Mouse (Mus musculus) hindbrain, postnatal 0 days (tissue): ENCODE data around the gene Tbc1d30. TPM values are rescaled to one million over a fixed set of nuclear protein-coding genes. Genes with fewer than 3 reads are reported as not detected.
A peak's percentile ranks its signal among the peaks of the same experiment; 100 is the strongest.

Experiments used
- ATAC-seq: fragments of 200-750 bp; cut with Nextera tagmentation; 2 replicates; pipeline ENCODE4 v1.8.0; 2017; ENCODE audit warnings: mild to moderate bottlenecking, moderate TSS enrichment, moderate library complexity
- DNase-seq: peaks from one replicate; pipeline ENCODE4 v3.0.0-alpha.2; 2015; ENCODE audit warnings: low spot score
- H3K27ac ChIP-seq: fragments of 300-500 bp; sonication (generic); 2 replicates; pipeline ENCODE4 v1.5.1; 2014; ENCODE audit warnings: mild to moderate bottlenecking
- H3K27me3 ChIP-seq: fragments of 300-500 bp; sonication (generic); 2 replicates; pipeline ENCODE4 v1.6.1; 2014; ENCODE audit warnings: low read length, mixed read lengths; ENCODE audit not compliant: insufficient read depth
- H3K36me3 ChIP-seq: fragments of 300-500 bp; sonication (generic); 2 replicates; pipeline ENCODE4 v1.6.1; 2014; ENCODE audit warnings: low read length, mixed read lengths; ENCODE audit not compliant: insufficient read depth
- H3K4me1 ChIP-seq: fragments of 300-500 bp; sonication (generic); 2 replicates; pipeline ENCODE4 v1.6.1; 2014; ENCODE audit warnings: antibody characterized with exemption, low read length, mixed read lengths; ENCODE audit not compliant: insufficient read depth
- H3K4me2 ChIP-seq: fragments of 300-500 bp; sonication (generic); 2 replicates; pipeline ENCODE4 v1.6.1; 2014; ENCODE audit warnings: low read depth, mild to moderate bottlenecking, low read length, moderate library complexity, mixed read lengths
- H3K4me3 ChIP-seq: fragments of 300-500 bp; sonication (generic); 2 replicates; pipeline ENCODE4 v1.5.1; 2014; ENCODE audit warnings: low read length
- H3K9ac ChIP-seq: fragments of 300-500 bp; sonication (generic); replicated peaks from 2 replicates; pipeline ENCODE4 v1.6.1; 2014; ENCODE audit warnings: mild to moderate bottlenecking, low read length, moderate library complexity, mixed read lengths
- H3K9me3 ChIP-seq: fragments of 300-500 bp; sonication (generic); 2 replicates; pipeline ENCODE4 v1.6.1; 2016; ENCODE audit warnings: low read length, mixed read lengths
- CTCF ChIP-seq: IDR thresholded peaks from 2 replicates; pipeline ENCODE4 v1.5.1; 2016; ENCODE audit warnings: antibody characterized with exemption, control low read depth, low read depth
- WGBS: fragments of 180-500 bp; shearing (Covaris S2); extraction: QIAGEN DNeasy Blood & Tissue Kit; methylation state at CpG from one replicate; pipeline ENCODE4 v1.1.7; 2014; 5-methylcytosine and 5-hydroxymethylcytosine counted together
- polyA plus RNA-seq: library from polyadenylated mRNA; unstranded; fragments of >200 nt; fragmentation: Nextera tagmentation; extraction: Ambion mirVana; gene quantifications from 2 replicates; pipeline ENCODE4 v1.2.1, GENCODE M21; 2015
- total RNA-seq: library from RNA; depleted of rRNA; stranded (reverse); fragments of >200 nt; gene quantifications from 2 replicates; pipeline ENCODE4 v1.2.3, GENCODE M21; 2014

Tbc1d30 gene
- total and polyA plus RNA-seq, 2 experiments from 2014 or later = 10.4 to 47.5 TPM

DNA sequence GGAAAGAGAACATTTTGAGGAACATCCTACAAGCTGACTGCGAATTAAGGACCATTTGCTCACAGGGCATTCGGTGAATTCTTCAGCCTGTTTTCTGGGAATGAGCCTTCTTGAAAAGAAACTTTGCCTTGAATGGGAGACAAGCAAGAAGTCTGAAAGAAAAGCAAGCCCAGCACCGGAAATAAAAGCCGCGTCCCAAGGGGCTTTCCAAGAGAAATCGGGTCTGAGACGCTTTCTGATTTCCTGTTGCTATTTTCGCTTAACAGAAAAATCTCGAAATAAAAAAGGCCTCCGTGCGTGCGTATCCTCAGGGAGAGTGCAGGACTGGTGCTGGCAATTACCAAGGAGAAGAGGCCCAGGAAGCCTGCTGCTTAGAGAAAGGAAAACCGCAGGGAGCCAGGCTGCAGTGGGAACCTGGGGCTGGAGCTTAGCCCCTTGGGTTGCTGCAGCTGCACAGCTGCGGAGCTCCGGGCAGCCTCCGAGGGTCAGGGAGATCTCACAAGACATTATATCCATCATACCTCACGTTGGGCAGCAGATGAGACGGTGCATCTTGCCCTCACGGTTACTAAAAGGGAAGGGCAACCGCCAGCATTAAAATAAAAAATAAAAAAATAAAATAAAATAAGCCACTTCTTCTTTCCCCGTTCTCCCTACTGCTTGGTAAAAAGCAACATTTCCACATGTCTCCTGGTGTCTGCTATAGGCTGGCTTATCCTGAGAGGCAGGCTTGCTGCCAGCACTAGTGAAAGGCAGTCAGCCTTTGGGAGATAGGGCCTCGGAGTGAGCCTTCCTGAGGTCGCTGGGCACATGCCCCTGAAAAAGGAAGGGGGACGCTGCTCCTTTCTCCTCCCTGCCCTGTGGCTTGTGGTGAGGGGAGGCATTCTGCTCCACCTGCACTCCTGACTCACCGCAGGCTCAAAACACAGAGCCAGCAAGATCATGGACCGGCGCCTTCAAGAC, 35.5 kb downstream of the Tbc1d30 start:
- H3K27ac ChIP-seq = 0 out of 2 replicates have a peak overlapping the region, but pooled peaks have one; percentile 16
- H3K9ac ChIP-seq = no peak overlapping the region
- WGBS = 25% methylated on average over 27 of the region's 27 CpGs

DNA sequence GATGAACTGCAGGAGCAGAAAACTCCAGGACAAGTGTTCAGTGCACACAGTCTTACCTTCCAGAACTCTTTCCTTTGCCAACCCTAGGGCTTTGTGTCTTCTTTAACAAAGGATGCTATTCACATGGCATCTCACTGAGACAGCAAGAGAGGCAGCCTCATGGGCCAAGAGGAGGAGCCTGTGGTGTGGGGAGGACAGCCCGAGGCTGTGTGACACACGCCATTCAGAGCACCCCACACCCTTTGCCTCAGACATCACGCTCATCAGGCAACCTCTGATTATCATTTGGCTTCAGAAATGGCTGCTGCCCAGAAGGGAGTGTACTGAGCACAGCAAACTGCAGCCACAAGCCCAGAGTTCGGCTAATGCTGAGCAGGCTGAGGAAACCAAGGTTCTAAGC, 36.9 kb downstream of the Tbc1d30 start:
- Histone ChIP-seq H3K9ac (no peak overlapping the region), H3K27me3 (no peaks in the 10 kb centered on the region), H3K36me3 (no peaks in the 10 kb centered on the region), H3K9me3 (no peaks in the 10 kb centered on the region), H3K4me1 (0 out of 2 replicates have a peak, but pooled peaks cover 11% of the 10 kb centered on the region), H3K4me3 (no peak overlapping the region), H3K27ac (no peak overlapping the region), H3K4me2 (no peak overlapping the region)
- ATAC-seq (no peak), DNase-seq (no peak)
- no peak for TF ChIP-seq CTCF
- WGBS = 25% methylated on average over 4 of the region's 4 CpGs

More for the DNA sequence above, 35.5 kb downstream of the Tbc1d30 start:
- no peaks in the 10 kb centered on the region for H3K9me3 ChIP-seq
- 0 out of 2 replicates have a peak, but pooled peaks cover 11% of the 10 kb centered on the region for H3K4me1 ChIP-seq
- no peak for DNase-seq
- no peak overlapping the region for H3K4me3 ChIP-seq
- H3K27me3 ChIP-seq = no peaks in the 10 kb centered on the region
- no peak for ATAC-seq
- no peak for TF ChIP-seq CTCF
- H3K4me2 ChIP-seq = peak overlapping the region; percentile 29; the same call in 1 of the 2 replicates
- no peaks in the 10 kb centered on the region for H3K36me3 ChIP-seq

DNA sequence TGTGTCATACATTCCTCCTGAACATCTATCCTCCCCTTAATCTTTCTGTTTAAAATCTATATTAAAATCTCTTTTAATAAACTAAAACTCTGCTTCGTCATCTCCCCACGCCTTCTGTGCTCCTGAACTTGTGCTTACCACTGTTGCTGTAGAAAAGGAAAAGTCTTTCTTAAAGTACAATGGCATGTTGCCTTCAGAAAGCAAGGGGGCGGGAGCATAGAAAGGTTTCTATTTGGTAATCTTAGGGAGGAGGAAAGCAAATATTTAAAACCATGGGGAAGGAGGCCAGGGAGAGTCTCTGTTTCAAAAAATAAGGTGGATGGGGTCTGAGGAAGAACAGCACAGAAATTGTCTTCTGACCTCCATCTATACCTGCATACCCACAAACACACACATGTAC, 38.0 kb downstream of the Tbc1d30 start:
- no peaks in the 10 kb centered on the region for H3K27me3 ChIP-seq
- H3K4me3 ChIP-seq = no peak overlapping the region
- ATAC-seq (no peak), DNase-seq (no peak)
- TF ChIP-seq CTCF = no peak
- 0 out of 2 replicates have a peak, but pooled peaks cover 11% of the 10 kb centered on the region for H3K4me1 ChIP-seq
- H3K9ac ChIP-seq = no peak overlapping the region
- H3K36me3 ChIP-seq = no peaks in the 10 kb centered on the region
- H3K9me3 ChIP-seq = no peaks in the 10 kb centered on the region
- no peak overlapping the region for H3K27ac ChIP-seq
- H3K4me2 ChIP-seq = no peak overlapping the region
- WGBS = 96% methylated on average over 3 of the region's 3 CpGs

DNA sequence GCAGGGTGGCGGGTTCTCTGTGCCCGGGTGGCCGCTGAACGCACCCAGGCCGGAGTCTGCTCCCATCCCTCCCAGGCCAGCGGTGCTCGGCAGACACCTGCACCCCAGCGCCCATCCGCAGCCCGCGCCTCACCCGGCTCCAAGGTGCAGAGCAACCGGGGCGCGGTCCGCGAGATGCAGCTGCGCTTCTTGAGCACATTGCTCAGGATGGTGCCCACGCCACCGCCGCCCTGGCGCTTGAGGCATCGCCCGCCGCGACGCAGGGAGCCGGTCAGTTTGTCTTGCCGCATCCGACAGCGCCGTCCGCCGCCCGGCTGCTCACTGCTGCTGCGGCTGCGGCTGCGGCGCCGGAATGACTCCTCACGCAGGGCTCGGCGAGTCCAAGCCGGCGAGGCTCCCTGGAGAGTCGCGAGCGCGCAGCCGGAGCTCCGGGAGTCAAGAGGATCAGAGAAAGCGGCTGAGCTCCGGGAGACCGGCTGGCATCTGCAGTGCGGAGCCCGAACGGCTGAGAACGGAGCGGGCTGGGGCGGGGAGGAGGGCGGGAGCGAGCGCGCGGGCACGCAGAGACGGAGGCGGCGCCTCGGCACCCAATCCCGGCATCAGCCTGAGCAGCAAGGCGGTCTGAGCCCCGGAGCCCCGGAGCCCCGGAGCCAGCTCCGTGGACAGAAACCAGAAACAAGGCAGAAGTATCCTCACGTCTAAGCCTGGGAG, 40.4 kb downstream of the Tbc1d30 start:
- Histone ChIP-seq H3K4me1 (0 out of 2 replicates have a peak, but pooled peaks cover 8% of the 10 kb centered on the region), H3K27me3 (no peaks in the 10 kb centered on the region)

DNA sequence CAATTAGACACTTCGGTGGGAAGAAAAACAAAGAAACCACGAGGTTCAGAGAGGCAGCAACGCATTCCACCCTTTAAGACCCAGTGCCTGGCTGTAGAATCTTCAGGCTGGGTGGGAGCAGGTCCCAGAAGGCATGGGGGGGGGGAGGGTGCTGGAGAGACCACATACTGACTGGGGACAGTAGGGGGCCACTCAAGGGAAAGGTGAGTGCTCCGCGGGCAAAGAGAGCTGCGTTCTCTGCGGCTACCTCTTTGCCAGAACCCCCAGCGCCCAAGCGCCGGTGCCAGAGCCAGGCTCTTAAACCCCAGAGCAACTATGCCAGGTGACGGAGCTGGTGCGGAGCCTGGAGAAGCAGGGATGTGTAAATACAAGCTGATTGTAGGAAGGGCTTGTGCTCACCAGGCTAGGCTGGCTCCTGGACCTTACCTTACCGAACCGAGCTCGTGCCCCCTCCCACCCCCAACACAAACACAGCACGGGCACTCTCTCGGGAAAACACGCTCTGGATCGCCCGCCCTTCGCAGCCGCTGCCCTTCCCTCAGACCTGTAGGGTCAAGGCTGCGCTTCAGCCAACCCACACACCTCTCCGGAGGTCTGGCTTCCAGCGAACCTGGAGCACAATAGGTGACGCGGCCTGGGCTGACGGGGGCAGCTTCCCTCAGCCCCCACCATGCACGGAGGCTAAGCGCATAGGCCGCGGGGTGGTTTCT, 41.1 kb downstream of the Tbc1d30 start:
- H3K4me2 ChIP-seq = peak overlapping the region; percentile 77
- DNase-seq (peak; percentile 41), ATAC-seq (peak; percentile 38)
- H3K4me1 ChIP-seq = 0 out of 2 replicates have a peak, but pooled peaks cover 5% of the 10 kb centered on the region
- under 1% methylated on average over 32 of the region's 32 CpGs for WGBS
- peak overlapping the region; percentile 85 for H3K4me3 ChIP-seq
- peak overlapping the region; percentile 90 for H3K9ac ChIP-seq
- no peaks in the 10 kb centered on the region for H3K9me3 ChIP-seq
- no peaks in the 10 kb centered on the region for H3K27me3 ChIP-seq
- no peak for TF ChIP-seq CTCF
- H3K36me3 ChIP-seq = no peaks in the 10 kb centered on the region
- peak overlapping the region; percentile 92 for H3K27ac ChIP-seq

More for the DNA sequence above, 40.4 kb downstream of the Tbc1d30 start:
- peak overlapping the region; percentile 92 for H3K27ac ChIP-seq
- peak overlapping the region; percentile 85 for H3K4me3 ChIP-seq
- TF ChIP-seq CTCF = no peak
- under 1% methylated on average over 77 of the region's 77 CpGs for WGBS
- H3K36me3 ChIP-seq = no peaks in the 10 kb centered on the region
- ATAC-seq (peak; percentile 93), DNase-seq (peak; percentile 88)
- peak overlapping the region; percentile 90 for H3K9ac ChIP-seq
- no peaks in the 10 kb centered on the region for H3K9me3 ChIP-seq
- peak overlapping the region; percentile 77 for H3K4me2 ChIP-seq

DNA sequence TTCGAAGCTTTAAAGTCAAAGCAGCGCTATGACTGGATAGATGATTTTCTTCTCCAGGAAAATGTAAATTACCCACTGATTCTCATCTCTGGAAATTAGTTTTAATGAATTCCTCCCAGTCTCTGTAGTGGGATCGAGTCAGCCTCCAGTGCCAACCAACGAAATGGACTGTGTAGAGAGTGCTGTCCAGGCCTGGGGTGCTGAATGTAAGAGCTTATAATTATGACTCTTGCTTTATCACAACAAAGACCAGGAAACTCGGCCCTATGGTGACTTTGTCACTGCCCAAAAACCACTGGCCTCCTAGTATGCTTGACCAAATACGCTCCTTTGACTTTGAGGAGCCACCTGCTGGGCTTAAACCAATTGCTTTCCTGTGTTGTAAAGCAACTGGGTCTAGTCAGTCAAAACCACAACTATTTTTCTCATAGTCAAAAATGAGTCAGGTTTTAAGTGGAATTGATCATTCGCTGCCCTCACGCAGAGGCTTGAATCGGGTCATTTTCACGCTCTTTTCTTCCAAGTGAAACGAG, 41.9 kb downstream of the Tbc1d30 start:
- H3K27ac ChIP-seq = 0 out of 2 replicates have a peak overlapping the region, but pooled peaks have one; percentile 92
- H3K9me3 ChIP-seq = no peaks in the 10 kb centered on the region
- TF ChIP-seq CTCF = no peak
- H3K27me3 ChIP-seq = no peaks in the 10 kb centered on the region
- DNase-seq = peak; percentile 21
- H3K4me3 ChIP-seq = peak overlapping the region; percentile 85
- peak overlapping the region; percentile 90 for H3K9ac ChIP-seq
- no peaks in the 10 kb centered on the region for H3K36me3 ChIP-seq
- H3K4me1 ChIP-seq = 0 out of 2 replicates have a peak, but pooled peaks cover 5% of the 10 kb centered on the region
- H3K4me2 ChIP-seq = peak overlapping the region; percentile 77
- WGBS = 16% methylated on average over 11 of the region's 11 CpGs
- ATAC-seq = no peak
